Mouse (Mus musculus): ENCODE results near the gene Mtmr10.

The Mtmr10 gene

DNA sequence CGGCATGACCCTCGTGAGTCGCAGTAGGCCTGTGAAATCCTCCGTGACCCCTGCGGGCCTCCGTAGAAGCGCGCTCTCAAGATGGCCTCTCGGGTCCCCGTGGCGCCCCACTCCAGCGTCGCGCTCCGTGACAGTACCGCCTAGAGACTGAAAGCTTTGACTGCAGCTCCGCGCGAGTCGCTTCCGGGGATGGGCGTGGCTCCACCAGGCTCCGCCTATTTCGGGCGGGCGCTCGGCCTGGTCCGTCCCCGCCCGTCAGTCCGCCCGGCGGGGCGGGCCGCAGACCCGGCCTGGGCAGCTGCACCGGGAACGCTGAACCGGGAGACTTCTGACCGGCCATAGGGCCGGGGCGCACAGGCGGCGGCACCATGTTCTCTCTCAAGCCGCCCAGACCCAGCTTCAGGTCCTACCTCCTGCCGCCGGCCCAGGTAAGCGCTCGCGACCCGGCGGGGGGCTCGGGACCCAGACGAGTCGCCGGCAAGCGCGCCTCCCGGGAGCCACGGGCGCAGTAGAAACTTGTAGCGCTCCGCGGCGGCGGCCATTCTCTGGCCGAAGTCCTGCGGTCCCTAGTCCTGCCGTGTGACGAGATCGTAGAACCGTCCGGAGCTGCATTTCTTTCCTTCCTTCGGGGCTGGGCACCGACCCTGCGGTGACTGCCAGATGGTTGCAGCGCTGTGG is at the start of gene Mtmr10:
Gene Mtmr10, plus strand, starts transcription at position 240 of the 678 bp plus-strand sequence.
- peak; percentile 99 for DNase-seq

- no peak for DNase-seq
These were observed 49.7 kb upstream of the Mtmr10 start for GRCm38 (mm10) chr7:64237747-64238146.

- no peak for DNase-seq
These were observed 48.9 kb upstream of the Mtmr10 start for GRCm38 (mm10) chr7:64238410-64239086.

DNA sequence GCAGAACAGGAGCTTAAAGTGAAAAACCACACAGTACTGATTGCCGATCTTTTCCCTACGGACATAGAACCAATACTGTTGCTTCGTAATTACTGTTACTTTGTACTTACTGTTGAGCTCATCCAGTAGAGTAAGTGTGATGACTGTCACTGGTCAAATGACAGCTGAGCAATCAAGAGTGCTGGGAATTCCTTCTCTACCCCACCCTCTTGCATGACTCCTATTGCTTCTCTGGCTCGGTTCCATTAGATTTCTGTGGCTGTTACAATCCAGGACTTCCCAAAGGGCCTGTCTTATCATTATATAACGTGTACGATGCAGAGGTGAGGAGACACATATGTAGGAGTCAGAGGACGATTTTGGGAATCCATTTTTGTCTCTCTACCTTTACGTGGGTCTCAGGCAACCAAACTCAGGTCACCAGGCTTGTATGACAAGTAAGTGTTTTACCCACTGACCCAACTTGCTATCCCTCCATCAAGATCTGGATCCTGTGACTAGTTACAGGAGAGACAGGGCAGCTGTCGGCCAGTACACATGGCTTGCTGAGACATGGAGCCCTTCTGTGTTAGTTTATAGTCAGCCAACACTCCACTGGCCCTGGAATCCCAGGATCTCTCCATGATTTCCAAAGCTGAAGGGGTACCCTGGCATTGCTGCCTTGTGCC is 48.2 kb upstream of the Mtmr10 start:
- no peak for DNase-seq

- DNase-seq: no peak
These were observed 47.6 kb upstream of the Mtmr10 start for GRCm38 (mm10) chr7:64239806-64240315.

DNA sequence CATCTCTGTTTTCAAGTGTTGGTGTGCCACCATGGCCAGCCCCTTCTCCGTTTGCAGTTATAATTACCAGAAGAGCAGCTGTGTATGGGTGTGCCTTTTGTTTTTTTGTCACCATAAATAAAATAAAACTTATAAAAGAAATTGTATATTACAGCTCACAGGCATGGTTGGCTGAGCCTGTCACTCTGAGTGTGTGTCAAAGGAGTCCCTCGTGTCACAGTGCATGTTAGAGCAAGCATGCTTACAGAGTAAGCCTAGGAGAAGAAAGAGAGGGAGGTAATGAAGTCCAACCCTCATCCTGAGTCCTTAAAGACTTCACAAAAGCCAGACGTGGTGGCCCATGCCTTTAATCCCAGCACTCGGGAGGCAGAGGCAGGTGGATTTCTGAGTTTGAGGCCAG is 45.0 kb upstream of the Mtmr10 start:
- DNase-seq: no peak

- DNase-seq: no peak
These were observed 43.1 kb upstream of the Mtmr10 start for GRCm38 (mm10) chr7:64244371-64244770.

DNA sequence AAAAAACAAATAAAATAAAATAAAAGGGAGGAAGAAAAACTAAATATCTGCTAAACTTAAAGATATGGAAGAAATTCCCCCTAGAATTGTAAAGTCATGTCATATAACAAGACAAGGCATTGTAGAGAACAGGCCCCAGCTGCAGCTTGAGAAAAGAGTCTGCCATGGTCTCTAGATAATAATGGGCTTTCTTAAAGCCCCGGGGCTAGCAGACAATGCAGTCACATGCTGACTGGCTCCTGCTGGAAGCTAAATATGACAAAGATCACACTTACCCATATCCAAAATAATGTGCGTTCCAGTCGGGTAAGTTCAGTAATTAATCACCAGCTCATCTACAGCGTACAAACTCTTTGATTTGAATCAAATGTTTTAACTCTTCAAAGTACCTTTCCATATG is 40.7 kb upstream of the Mtmr10 start:
- DNase-seq: no peak

GRCm38 (mm10) chr7:64248352-64248751 is 39.1 kb upstream of the Mtmr10 start:
- DNase-seq: no peak

- DNase-seq: no peak
These were observed 37.7 kb upstream of the Mtmr10 start for GRCm38 (mm10) chr7:64249715-64250114.

DNA sequence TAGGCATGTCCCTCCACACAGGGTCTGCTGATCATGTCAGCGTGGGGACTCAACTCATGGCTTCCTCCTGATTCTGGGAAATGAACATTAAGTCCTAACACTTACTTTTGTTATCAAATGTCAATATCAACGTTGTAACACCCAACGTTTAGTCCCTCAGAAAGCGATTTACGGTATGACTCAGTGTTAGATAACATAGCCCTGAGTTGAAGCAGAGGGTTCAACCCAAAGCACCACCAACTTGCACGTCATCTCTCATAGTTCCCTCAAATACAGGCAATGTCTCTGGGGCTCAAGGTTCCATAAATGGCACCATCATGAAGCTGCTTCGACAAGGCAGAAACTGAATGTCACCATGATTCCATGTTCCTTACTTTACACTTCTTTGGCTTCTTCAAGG is 37.0 kb upstream of the Mtmr10 start:
- DNase-seq: no peak

DNA sequence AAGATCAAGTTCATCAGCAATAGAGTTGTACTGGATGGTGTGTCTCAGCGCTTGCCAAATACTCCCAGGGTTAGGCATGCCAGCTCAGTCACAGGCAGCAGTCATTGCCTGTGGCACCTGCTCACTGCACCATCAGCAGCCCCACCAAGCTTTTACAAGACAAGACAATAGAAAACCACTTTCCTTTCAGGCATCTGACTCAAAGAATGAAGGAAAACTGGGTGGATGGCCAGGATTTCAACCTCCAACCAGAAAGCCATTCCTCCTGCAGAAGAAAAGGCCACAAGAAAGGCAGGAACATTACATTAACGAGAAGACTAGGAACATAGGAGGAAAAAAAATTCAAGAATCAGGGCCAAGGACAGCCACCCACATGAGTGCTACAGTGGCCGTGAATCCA is 33.7 kb upstream of the Mtmr10 start:
- DNase-seq: no peak

GRCm38 (mm10) chr7:64265502-64266279 is 21.8 kb upstream of the Mtmr10 start:
- no peak for DNase-seq

DNA sequence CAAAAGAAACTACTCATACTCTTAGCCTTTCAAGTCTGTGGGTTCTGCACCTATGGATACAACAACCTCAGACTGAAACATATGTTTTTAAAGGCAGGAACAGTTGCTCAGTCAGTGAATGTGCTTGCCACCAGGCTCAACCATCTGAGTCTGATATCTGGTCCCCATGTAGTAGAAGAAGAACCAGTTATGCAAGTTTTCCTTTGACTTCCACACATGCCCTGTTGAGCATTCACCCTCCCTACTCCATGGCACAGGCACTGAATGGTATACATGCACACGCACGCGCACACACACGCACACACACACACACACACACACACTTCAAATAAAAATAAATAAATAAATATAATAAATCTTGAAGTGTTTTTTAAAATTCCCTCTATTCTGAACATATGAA is 20.9 kb upstream of the Mtmr10 start:
- DNase-seq: no peak

DNA sequence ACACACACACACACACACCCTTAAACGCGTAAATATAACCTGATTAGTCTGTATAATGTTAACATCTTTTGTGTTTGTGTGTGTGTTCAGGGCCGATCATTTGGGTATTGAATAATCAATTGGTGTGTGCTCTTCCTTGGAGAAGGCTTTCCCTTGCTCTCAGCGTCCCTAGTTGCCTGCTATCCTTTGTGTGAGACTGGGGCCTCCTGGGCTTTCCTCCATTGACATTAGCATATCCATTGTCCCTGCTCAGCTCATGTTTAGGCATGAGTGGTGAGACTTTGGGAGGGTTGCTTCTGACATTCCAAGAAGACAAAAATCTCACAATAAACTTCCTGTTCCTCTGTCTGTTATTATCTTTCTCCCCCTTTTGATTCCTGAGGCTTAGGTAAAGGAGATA is 15.5 kb upstream of the Mtmr10 start:
- no peak for DNase-seq

- no peak for DNase-seq
These were observed 11.9 kb upstream of the Mtmr10 start for GRCm38 (mm10) chr7:64275518-64275917.

DNA sequence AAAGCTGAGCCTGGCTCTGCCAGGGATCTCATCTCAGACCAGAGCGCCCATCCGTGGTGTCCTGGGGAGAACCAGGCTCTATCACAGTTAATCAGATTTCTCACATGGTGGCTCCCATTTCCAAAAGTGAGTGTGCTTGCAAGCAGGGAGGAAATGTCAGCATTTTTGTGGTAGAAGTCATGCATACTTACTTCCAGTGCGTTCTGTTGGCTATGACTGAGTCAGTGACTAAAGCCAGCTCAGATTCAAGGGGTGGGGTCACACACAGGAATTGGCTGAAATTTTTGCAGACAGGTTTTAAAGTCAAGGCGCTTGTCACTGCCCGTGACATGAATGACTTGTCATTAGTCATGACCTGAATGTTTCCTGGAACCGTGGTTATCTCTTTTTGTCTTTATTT is 10.5 kb upstream of the Mtmr10 start:
- DNase-seq: no peak

DNA sequence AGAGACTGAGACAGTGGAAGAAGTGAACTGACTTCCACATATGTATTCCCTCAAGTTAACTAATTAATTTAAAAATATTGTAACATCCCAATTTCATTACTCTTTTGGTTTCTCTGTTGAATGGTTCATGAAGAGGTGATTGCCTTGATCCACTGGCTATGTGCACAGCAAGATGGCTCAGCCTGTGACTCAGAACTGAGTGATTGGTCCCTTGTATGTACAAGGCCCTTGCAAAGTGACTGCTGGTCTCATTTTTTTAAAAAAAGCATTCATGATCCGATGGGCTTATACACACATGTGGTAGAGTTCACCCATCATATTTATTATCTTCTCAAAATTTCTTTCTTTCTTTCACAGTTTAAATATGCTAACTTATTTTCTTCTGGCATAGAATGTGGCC is 8.9 kb upstream of the Mtmr10 start:
- no peak for DNase-seq

- DNase-seq: no peak
These were observed 7.9 kb upstream of the Mtmr10 start for GRCm38 (mm10) chr7:64279548-64279947.

GRCm38 (mm10) chr7:64286566-64286965 is 887 bp upstream of the Mtmr10 start:
- DNase-seq: no peak

- DNase-seq: no peak
These were observed 2.0 kb downstream of the Mtmr10 start for GRCm38 (mm10) chr7:64289416-64289815.

DNA sequence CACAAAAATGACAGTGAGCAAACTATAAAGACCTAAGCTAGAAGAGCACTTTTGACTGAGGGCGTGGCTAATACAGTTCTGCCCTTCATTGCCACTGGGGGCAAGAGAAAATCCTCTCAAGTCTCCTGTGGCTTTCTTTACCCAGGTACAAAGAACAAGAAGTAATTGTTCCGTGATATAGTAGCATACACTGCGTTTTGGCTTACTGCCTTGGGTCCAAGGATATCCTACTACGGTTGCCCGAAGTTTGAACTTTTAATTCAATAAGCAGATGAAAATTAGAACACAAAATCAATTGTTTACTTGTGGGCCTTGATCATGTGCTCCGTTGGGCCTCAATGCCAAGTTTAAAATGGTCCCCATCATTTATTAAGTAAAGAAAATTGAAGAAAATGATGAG is 3.0 kb downstream of the Mtmr10 start:
- DNase-seq: no peak

- DNase-seq: no peak
These were observed 4.3 kb downstream of the Mtmr10 start for GRCm38 (mm10) chr7:64291722-64292121.
